Mouse (Mus musculus) CD8-positive naive resting alpha-beta T cell, adult 2 months (primary cell): ENCODE results near the gene Ppm1g.

Experiments used
- DNase-seq, 2 experiments: peaks; one replicate each; pipeline ENCODE4 v3.0.0; 2022; ENCODE audit warnings: low read depth in 2 of 2, low spot score in 2 of 2

Gene Ppm1g

GRCm38 (mm10) chr5:31220448-31221303, at the start of gene Ppm1g:
Gene Ppm1g, minus strand, starts transcription at chr5:31220687.
- DNase-seq = peak; percentile 93 to 97

GRCm38 (mm10) chr5:31267686-31268085, 47.2 kb upstream of the Ppm1g start:
- no peak for DNase-seq

- DNase-seq = no peak
These were observed 45.6 kb upstream of the Ppm1g start for GRCm38 (mm10) chr5:31266101-31266500.

- DNase-seq = no peak
These were observed 37.1 kb upstream of the Ppm1g start for GRCm38 (mm10) chr5:31257616-31258015.

- DNase-seq = no peak
These were observed 35.5 kb upstream of the Ppm1g start for GRCm38 (mm10) chr5:31255971-31256370.

- no peak for DNase-seq
These were observed 34.9 kb upstream of the Ppm1g start for GRCm38 (mm10) chr5:31255381-31255780.

- DNase-seq = no peak
These were observed 34.4 kb upstream of the Ppm1g start for GRCm38 (mm10) chr5:31254901-31255300.

GRCm38 (mm10) chr5:31254452-31254851, 34.0 kb upstream of the Ppm1g start:
- no peak for DNase-seq

- no peak for DNase-seq
These were observed 33.3 kb upstream of the Ppm1g start for GRCm38 (mm10) chr5:31253806-31254205.

GRCm38 (mm10) chr5:31252795-31253545, 32.5 kb upstream of the Ppm1g start:
- DNase-seq = no peak

GRCm38 (mm10) chr5:31252151-31252550, 31.7 kb upstream of the Ppm1g start:
- no peak for DNase-seq

- DNase-seq = no peak
These were observed 31.1 kb upstream of the Ppm1g start, which contains the start of gene Krtcap3 for GRCm38 (mm10) chr5:31251541-31252101. Gene Krtcap3, plus strand, starts transcription at chr5:31251691.

GRCm38 (mm10) chr5:31250716-31251115, 30.2 kb upstream of the Ppm1g start:
- DNase-seq = no peak

GRCm38 (mm10) chr5:31242191-31242590, 21.7 kb upstream of the Ppm1g start:
- DNase-seq = no peak

GRCm38 (mm10) chr5:31241522-31242034, 21.1 kb upstream of the Ppm1g start:
- DNase-seq = no peak

GRCm38 (mm10) chr5:31240637-31241521, 20.4 kb upstream of the Ppm1g start, which contains the start of the genes Nrbp1 and Gm9970:
Gene Nrbp1, plus strand, starts transcription at chr5:31240864.
Gene Gm9970, minus strand, starts transcription at chr5:31241232.
- DNase-seq = peak; percentile 87 to 90

GRCm38 (mm10) chr5:31226641-31227040, 6.2 kb upstream of the Ppm1g start:
- peak in 1 of 2 experiments; percentile 49 for DNase-seq

GRCm38 (mm10) chr5:31222696-31223095, 2.2 kb upstream of the Ppm1g start:
- DNase-seq = no peak

- DNase-seq = no peak
These were observed 938 bp upstream of the Ppm1g start for GRCm38 (mm10) chr5:31221304-31221945.

GRCm38 (mm10) chr5:31219911-31220447, 508 bp downstream of the Ppm1g start:
- DNase-seq = no peak
